Mouse (Mus musculus) kidney, adult 2 months (tissue): ENCODE measurements around the gene Gm49380. TPM values are rescaled to one million over a fixed set of nuclear protein-coding genes. Genes with fewer than 3 reads are reported as not detected.

Experiments
- DNase-seq: peaks from one replicate; pipeline ENCODE4 v3.0.0; 2021
- H3K27ac ChIP-seq: fragments of 200-500 bp; 2 replicates; pipeline ENCODE4 v1.5.1; 2012; ENCODE audit warnings: low read depth, low read length, control low read depth, inconsistent platforms; ENCODE audit not compliant: insufficient read depth
- H3K27me3 ChIP-seq: fragments of 200-500 bp; replicated peaks from 2 replicates; pipeline ENCODE4 v1.6.1; 2012; ENCODE audit warnings: mild to moderate bottlenecking, moderate library complexity, low read length, inconsistent platforms; ENCODE audit not compliant: control insufficient read depth, insufficient read depth
- H3K36me3 ChIP-seq: fragments of 200-500 bp; 2 replicates; pipeline ENCODE4 v1.6.1; 2012; ENCODE audit warnings: mild to moderate bottlenecking, moderate library complexity, low read length, inconsistent platforms; ENCODE audit not compliant: control insufficient read depth, insufficient read depth
- H3K4me1 ChIP-seq: fragments of 200-500 bp; 2 replicates; pipeline ENCODE4 v1.6.1; 2011; ENCODE audit warnings: low read length; ENCODE audit not compliant: control insufficient read depth, insufficient read depth
- H3K4me3 ChIP-seq: fragments of 200-500 bp; 2 replicates; pipeline ENCODE4 v1.5.1; 2011; ENCODE audit warnings: mild to moderate bottlenecking, low read depth, low read length, control low read depth; ENCODE audit not compliant: insufficient read depth
- CTCF ChIP-seq: fragments of 200-500 bp; conservative IDR thresholded peaks from 2 replicates; pipeline ENCODE4 v1.5.1; 2011; ENCODE audit warnings: low read depth, mild to moderate bottlenecking, control low read depth, low read length, moderate library complexity, mixed read lengths; ENCODE audit not compliant: insufficient read depth, insufficient read length
- POLR2A ChIP-seq: fragments of 200-500 bp; IDR thresholded peaks from one replicate; pipeline ENCODE4 v1.6.1; 2011; ENCODE audit warnings: low read depth, low read length, control low read depth
- WGBS: fragments of 180-500 bp; shearing (Covaris S2); methylation state at CpG from one replicate; pipeline ENCODE4 v1.1.7; 2018; 5-methylcytosine and 5-hydroxymethylcytosine counted together
- polyA plus RNA-seq: library from polyadenylated mRNA; depleted of rRNA; stranded (reverse); fragments of >200 nt; gene quantifications from 2 replicates; pipeline ENCODE4 v1.2.3, GENCODE M21; 2012

The Gm49380 gene
- polyA plus RNA-seq, 1 experiment, result not detected

GRCm38 (mm10) chr9:44084659-44085229, 28.6 kb downstream of the Gm49380 start:
- peak overlapping the region; percentile 81 for H3K4me3 ChIP-seq
- H3K4me1 ChIP-seq, result peaks cover 30% of the 10 kb centered on the region
- WGBS, result under 1% methylated on average over 62 of the region's 62 CpGs
- TF ChIP-seq POLR2A (peak; percentile 42), CTCF (no peak)
- H3K27me3 ChIP-seq, result no peaks in the 10 kb centered on the region
- H3K27ac ChIP-seq, result peak overlapping the region; percentile 99
- DNase-seq, result peak; percentile 98
- H3K36me3 ChIP-seq, result no peaks in the 10 kb centered on the region; the same call in 1 of the 2 replicates

- Histone ChIP-seq H3K36me3 (no peaks in the 10 kb centered on the region), H3K4me3 (peak overlapping the region; percentile 55), H3K27me3 (no peaks in the 10 kb centered on the region), H3K4me1 (peaks cover 35% of the 10 kb centered on the region), H3K27ac (peak overlapping the region; percentile 93)
- no peak for DNase-seq
- TF ChIP-seq POLR2A (no peak), CTCF (no peak)
- 6% methylated on average over 14 of the region's 14 CpGs for WGBS
These were observed 29.1 kb downstream of the Gm49380 start for GRCm38 (mm10) chr9:44084236-44084635.

DNA sequence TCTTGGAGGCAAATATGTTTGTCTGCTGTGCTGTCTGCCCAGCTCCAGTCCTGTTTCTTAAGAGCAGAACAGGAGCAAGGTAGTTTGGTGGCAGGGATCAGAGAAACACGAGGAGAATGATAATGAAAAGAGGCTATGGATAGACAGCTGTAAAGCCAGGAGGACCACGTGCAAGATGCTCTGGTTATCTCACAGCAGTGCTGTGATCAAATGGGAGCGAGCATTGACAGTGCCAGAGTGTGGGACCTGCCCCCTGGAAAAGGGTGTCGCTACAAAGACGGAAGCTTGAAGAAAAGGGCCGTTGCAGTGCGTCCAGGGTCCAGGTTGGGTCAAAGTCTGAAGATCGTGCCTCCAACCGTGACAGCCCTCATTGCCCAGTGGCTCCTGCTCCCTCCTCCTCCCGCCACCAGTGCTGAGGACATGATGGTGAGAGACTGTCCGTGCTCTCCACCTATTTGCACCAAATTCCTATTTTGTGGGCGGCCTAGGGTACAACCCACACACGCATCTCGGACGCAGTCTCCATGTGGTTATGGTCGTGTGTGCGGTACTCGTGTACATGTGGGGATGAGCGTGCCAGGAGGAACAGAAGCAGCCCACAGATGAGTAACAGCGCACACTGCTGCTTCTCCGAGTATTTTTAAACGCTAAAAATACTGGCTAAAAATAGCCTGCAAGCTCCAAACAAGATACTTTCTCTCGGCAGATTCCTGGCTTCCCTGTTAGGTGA, 29.7 kb downstream of the Gm49380 start:
- WGBS, result 21% methylated on average over 23 of the region's 23 CpGs
- peak overlapping the region; percentile 93 for H3K27ac ChIP-seq
- no peaks in the 10 kb centered on the region for H3K27me3 ChIP-seq
- H3K4me1 ChIP-seq, result peaks cover 33% of the 10 kb centered on the region
- TF ChIP-seq CTCF (no peak), POLR2A (no peak)
- DNase-seq, result peak; percentile 94
- H3K36me3 ChIP-seq, result no peaks in the 10 kb centered on the region
- H3K4me3 ChIP-seq, result peak overlapping the region; percentile 7

- WGBS, result 83% methylated on average over 5 of the region's 5 CpGs
These were observed 31.0 kb downstream of the Gm49380 start for GRCm38 (mm10) chr9:44082266-44082665.

DNA sequence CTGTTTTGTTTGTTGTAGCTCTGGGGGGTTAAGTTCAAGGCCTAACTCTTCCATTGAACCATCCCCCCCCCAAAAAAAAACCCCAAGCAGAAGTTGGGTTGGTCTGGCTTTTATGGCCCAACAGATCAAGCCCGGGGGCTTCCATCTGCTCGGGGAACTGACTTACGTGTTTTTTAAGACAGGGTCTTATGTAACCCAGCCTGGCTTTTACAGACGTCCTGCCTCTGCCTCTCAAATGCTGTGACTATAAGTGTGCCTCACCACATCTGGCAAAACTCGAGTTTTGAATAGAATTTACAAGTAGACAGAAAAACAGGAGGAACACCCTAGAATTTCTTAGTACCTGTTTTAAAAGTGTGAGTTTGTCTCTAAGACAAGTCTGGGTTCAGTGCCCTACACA, 31.7 kb downstream of the Gm49380 start:
- no peak for DNase-seq
- Histone ChIP-seq H3K27me3 (no peaks in the 10 kb centered on the region), H3K4me1 (peaks cover 50% of the 10 kb centered on the region), H3K27ac (no peak overlapping the region), H3K4me3 (no peak overlapping the region), H3K36me3 (no peaks in the 10 kb centered on the region)
- 78% methylated on average over 5 of the region's 5 CpGs for whole genome bisulfite sequencing
- TF ChIP-seq POLR2A (no peak), CTCF (no peak)

More at GRCm38 (mm10) chr9:44082266-44082665, 31.0 kb downstream of the Gm49380 start:
- Histone ChIP-seq H3K27me3 (no peaks in the 10 kb centered on the region), H3K4me3 (no peak overlapping the region), H3K4me1 (peaks cover 46% of the 10 kb centered on the region), H3K36me3 (no peaks in the 10 kb centered on the region), H3K27ac (no peak overlapping the region)
- DNase-seq, result no peak
- TF ChIP-seq CTCF (no peak), POLR2A (no peak)

GRCm38 (mm10) chr9:44080953-44081352, 32.3 kb downstream of the Gm49380 start:
- WGBS, result 45% methylated on average over 5 of the region's 5 CpGs
- Histone ChIP-seq H3K36me3 (no peaks in the 10 kb centered on the region), H3K4me3 (no peak overlapping the region), H3K27me3 (no peaks in the 10 kb centered on the region), H3K4me1 (peaks cover 50% of the 10 kb centered on the region), H3K27ac (peak overlapping the region; percentile 89)
- no peak for TF ChIP-seq POLR2A
- TF ChIP-seq CTCF, result no peak
- DNase-seq, result peak; percentile 76
